Mouse (Mus musculus): Measurements from ENCODE around the gene Ttc34. TPM values are rescaled to one million over a fixed set of nuclear protein-coding genes. Genes with fewer than 3 reads are reported as not detected.

Gene Ttc34
- polyA plus RNA-seq, 1 experiment from 2014 or later = 0.26 TPM

DNA sequence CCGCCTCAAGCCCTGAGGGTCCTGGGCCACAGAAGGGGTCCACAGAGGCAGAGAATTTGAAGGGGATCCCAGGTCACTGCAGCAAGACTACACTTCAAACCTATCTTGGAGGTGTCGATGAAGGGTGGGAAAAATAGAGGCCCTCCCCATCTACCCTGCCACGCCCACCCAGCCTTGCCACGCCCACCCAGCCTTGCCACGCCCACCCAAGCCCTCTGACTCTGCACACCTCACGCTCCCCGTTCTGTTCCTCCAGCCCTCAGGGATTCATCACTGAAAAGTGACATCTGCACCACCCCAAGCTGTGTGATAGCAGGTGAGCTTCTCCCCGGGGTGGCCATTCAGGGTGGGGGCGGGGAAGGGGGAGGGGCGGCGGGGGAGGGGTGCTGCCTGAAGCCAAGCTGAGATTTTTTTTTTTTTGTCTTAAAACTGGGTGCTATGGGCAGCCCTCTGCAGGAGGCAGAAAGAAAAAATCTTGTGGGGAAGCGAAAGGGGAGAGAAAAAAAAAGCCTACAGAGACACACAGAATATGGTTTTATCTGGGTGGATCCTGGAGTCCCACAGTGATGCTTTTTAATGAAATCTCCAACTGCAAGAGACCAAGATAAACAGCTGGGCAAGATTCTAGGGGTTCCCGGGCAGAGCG lies 44.9 kb downstream of the Ttc34 start:
- no peak for ATAC-seq (ENCODE audit: low FRiP score)
- H3K4me1 ChIP-seq = peaks cover 19% of the 10 kb centered on the region
- peaks cover 16% of the 10 kb centered on the region for H3K27me3 ChIP-seq
- no peaks in the 10 kb centered on the region for H3K36me3 ChIP-seq (replicated peaks)
- no peak overlapping the region for H3K9ac ChIP-seq
- no peaks in the 10 kb centered on the region for H3K9me3 ChIP-seq
- no peak overlapping the region for H3K27ac ChIP-seq
- no peak overlapping the region for H3K4me3 ChIP-seq (replicated peaks)
- no peak overlapping the region for H3K4me2 ChIP-seq
- WGBS = 30% methylated on average over 14 of the region's 14 CpGs

DNA sequence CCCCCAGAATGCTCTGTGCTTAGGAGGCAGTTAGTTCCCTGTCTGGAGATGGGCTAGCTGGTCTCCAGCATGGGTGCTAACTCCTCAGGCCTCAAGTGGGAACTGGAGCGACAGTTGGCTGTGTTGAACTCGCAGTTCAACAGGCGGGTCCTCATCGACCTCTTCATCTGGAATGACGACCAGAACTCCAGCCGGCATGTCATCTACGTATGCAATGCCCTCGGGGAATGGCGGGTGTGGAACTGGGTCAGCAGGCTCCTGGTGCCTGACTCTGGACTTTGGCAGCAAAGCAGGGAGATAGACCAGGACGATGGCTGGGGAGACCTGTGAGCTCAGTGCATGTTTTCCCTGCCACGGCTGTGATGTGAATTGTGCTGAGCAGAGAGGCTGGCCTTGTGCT lies 48.2 kb downstream of the Ttc34 start:
- H3K4me2 ChIP-seq = no peak overlapping the region
- peaks cover 6% of the 10 kb centered on the region; the same call in 1 of the 2 replicates for H3K4me1 ChIP-seq
- WGBS = 82% methylated on average over 11 of the region's 11 CpGs
- H3K9ac ChIP-seq = no peak overlapping the region
- H3K9me3 ChIP-seq = no peaks in the 10 kb centered on the region
- H3K4me3 ChIP-seq (replicated peaks) = no peak overlapping the region
- H3K27ac ChIP-seq = no peak overlapping the region
- no peak for ATAC-seq (ENCODE audit: low FRiP score)
- no peaks in the 10 kb centered on the region for H3K36me3 ChIP-seq (replicated peaks)
- H3K27me3 ChIP-seq = peaks cover 19% of the 10 kb centered on the region

DNA sequence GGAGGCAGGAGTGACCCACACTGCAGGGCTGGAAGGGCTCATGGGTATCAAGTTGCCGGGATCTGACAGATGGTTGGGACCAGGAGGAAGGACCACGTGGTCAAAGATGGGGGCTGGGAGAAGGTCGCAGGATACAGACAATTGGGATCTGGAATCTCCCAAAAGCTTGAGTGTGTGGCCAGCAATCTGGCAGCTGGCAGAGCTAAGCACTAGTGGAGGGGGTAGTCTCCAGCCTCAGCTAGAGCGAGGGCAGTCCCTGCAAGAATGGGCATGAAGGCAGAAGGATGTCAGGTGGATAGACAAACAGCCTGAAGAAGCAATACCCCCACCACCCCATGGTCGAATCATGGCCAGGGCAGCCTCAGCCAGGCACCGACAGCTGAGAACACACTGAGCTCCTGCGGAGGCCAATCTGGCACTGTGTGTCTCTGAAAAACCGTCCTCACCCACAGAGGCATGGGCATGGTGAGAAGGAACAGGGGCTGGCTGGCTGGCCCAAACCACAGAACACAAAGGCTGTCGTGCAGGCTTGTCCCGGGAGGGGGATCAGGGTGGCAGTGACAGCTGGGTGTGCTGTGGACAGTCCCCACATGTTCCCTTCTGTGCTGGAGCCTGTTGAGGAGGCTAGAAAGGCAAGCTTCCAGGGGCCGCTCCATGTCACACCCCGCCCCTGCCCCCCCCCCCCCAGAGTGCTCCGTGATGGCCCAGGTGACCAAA lies 49.8 kb downstream of the Ttc34 start:
- 0 out of 2 replicates have a peak, but pooled peaks cover 12% of the 10 kb centered on the region for H3K27me3 ChIP-seq
- no peak overlapping the region for H3K9ac ChIP-seq
- no peak overlapping the region for H3K4me2 ChIP-seq
- H3K9me3 ChIP-seq = no peaks in the 10 kb centered on the region
- H3K4me1 ChIP-seq = peaks cover 6% of the 10 kb centered on the region; the same call in 1 of the 2 replicates
- no peak overlapping the region for H3K4me3 ChIP-seq (replicated peaks)
- no peaks in the 10 kb centered on the region for H3K36me3 ChIP-seq (replicated peaks)
- WGBS = 80% methylated on average over 13 of the region's 13 CpGs
- H3K27ac ChIP-seq = 0 out of 2 replicates have a peak overlapping the region, but pooled peaks have one; percentile 5
- ATAC-seq (ENCODE audit: low FRiP score) = no peak

DNA sequence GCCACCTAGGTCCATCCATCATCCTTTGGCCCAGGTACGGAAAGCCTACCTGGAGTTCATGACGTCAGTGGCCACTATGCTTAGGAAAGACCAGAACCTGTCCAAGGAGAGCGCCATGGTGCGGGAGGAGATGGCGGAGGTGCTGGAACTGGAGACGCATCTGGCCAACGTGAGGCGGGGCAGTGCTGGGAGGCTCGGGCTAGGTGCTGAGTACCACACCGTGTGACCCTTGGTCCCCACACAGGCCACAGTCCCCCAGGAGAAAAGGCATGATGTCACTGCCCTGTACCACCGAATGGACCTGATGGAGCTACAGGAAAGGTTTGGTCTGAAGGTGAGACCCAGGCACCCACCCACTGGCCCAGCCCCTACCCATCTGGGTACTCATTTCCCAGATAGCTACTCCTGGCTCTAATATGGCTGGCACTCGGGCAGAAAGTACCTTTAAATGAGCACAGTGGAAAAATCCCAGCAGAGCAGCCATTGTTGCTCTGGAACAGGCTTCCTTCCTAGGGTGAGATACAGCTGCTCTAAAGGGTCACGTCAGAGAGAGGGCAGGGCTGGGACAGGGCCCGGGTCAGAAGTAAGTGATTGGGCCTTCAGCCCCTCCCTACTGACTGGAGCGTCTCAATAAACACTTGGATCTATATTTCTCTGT lies 50.5 kb downstream of the Ttc34 start:
- H3K9ac ChIP-seq = no peak overlapping the region
- WGBS = 82% methylated on average over 15 of the region's 15 CpGs
- no peaks in the 10 kb centered on the region for H3K9me3 ChIP-seq
- no peak overlapping the region for H3K4me2 ChIP-seq
- peaks cover 17% of the 10 kb centered on the region; the same call in 1 of the 2 replicates for H3K27me3 ChIP-seq
- no peak overlapping the region for H3K4me3 ChIP-seq (replicated peaks)
- H3K27ac ChIP-seq = no peak overlapping the region
- H3K36me3 ChIP-seq (replicated peaks) = no peaks in the 10 kb centered on the region
- peaks cover 6% of the 10 kb centered on the region; the same call in 1 of the 2 replicates for H3K4me1 ChIP-seq
- no peak for ATAC-seq (ENCODE audit: low FRiP score)

DNA sequence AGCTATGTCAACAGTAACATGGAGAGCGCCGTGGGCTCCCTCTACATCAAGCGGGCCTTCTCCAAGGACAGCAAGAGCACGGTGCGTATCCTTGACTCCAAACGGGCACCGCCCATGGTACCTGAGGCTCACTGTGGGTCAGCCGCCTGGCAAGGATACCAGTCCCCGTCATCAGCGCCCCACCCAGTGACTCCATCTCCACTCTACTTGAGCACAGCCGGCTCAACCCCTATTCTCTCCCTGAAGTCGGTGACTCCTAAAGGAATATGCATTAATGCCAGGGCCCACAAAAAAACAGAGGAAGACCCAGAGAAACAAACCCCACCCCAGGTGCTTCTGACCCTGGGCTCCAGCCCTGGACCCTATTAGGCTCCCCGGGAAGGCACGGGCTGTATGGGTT lies 53.6 kb downstream of the Ttc34 start:
- WGBS = 94% methylated on average over 14 of the region's 14 CpGs
- no peak for ATAC-seq (ENCODE audit: low FRiP score)
- H3K4me3 ChIP-seq (replicated peaks) = no peak overlapping the region

DNA sequence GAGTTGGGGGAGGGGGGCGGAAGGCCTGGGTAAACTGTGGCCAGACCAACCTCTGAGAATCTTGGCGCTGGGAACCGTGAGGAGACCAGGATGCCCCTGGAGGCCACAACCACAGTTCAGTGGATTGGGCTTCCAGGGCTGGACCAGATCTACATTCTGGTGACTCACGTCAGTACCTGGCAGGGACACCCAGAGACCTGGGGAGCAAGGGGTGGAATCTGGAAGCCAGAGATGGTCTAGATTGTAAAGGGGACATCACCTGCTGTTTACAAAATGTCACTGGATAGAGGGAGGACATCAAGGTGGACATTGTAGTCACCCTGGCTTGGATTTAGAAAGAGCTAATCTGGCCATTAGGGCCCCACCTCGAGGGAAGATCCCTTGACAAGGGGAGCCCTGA lies 58.3 kb downstream of the Ttc34 start:
- Histone ChIP-seq H3K27ac (no peak overlapping the region), H3K9me3 (no peaks in the 10 kb centered on the region), H3K36me3 (replicated peaks) (no peaks in the 10 kb centered on the region), H3K27me3 (peaks cover 15% of the 10 kb centered on the region; the same call in 1 of the 2 replicates), H3K4me2 (no peak overlapping the region), H3K9ac (no peak overlapping the region), H3K4me1 (peaks cover 17% of the 10 kb centered on the region), H3K4me3 (replicated peaks) (no peak overlapping the region)
- WGBS = 79% methylated on average over 5 of the region's 5 CpGs
- ATAC-seq (ENCODE audit: low FRiP score) = no peak

More for the DNA sequence above, 53.6 kb downstream of the Ttc34 start:
- Histone ChIP-seq H3K27ac (no peak overlapping the region), H3K9ac (no peak overlapping the region), H3K4me1 (peaks cover 6% of the 10 kb centered on the region; the same call in 1 of the 2 replicates), H3K36me3 (replicated peaks) (no peaks in the 10 kb centered on the region), H3K9me3 (no peaks in the 10 kb centered on the region), H3K4me2 (no peak overlapping the region), H3K27me3 (peaks cover 14% of the 10 kb centered on the region; the same call in 1 of the 2 replicates)

DNA sequence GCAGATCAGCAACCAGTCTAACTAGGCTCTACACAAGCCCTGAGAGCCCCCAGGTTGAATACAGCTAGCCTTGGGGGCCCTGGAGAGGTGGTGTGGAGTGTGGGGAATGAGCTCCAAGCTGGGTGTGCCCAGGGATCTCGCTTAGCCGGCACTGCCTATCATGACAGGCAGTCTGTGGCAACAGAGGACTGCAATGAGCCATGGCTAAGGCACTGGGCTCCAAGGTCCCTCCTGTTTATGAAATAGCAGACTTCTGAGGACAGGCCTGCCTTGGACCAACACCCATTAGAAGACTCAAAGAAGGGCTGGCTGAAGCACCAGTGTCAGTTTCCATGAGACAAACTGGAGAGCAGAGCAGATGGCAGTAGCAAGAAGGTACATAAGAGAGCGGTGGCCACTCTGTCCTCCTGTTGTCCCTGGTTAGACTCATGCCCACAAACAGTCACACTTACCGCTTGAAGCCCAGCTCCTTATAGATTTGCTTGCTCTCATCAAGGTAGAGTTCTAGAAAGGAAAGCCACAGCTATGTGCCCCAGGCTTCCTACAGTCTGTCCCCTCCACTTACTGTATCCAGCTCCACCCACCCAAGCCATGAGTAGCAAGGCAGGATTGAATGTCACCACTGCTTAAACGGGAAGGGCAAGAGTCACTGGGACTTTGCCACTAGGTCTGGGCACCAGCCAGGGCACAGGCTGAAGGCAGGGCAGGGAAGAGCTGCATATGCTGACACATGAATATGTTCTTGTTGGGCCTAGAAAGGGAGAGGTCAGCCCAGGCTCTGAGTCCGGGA lies 60.6 kb downstream of the Ttc34 start:
- no peaks in the 10 kb centered on the region for H3K9me3 ChIP-seq
- H3K36me3 ChIP-seq (replicated peaks) = no peaks in the 10 kb centered on the region
- H3K27me3 ChIP-seq = 0 out of 2 replicates have a peak, but pooled peaks cover 15% of the 10 kb centered on the region
- ATAC-seq (ENCODE audit: low FRiP score) = no peak
- H3K27ac ChIP-seq = no peak overlapping the region
- 74% methylated on average over 6 of the region's 6 CpGs for WGBS
- H3K4me2 ChIP-seq = peak overlapping the region; percentile 92
- H3K4me3 ChIP-seq (replicated peaks) = peak overlapping the region; percentile 56
- peaks cover 17% of the 10 kb centered on the region for H3K4me1 ChIP-seq
- H3K9ac ChIP-seq = peak overlapping the region; percentile 67

DNA sequence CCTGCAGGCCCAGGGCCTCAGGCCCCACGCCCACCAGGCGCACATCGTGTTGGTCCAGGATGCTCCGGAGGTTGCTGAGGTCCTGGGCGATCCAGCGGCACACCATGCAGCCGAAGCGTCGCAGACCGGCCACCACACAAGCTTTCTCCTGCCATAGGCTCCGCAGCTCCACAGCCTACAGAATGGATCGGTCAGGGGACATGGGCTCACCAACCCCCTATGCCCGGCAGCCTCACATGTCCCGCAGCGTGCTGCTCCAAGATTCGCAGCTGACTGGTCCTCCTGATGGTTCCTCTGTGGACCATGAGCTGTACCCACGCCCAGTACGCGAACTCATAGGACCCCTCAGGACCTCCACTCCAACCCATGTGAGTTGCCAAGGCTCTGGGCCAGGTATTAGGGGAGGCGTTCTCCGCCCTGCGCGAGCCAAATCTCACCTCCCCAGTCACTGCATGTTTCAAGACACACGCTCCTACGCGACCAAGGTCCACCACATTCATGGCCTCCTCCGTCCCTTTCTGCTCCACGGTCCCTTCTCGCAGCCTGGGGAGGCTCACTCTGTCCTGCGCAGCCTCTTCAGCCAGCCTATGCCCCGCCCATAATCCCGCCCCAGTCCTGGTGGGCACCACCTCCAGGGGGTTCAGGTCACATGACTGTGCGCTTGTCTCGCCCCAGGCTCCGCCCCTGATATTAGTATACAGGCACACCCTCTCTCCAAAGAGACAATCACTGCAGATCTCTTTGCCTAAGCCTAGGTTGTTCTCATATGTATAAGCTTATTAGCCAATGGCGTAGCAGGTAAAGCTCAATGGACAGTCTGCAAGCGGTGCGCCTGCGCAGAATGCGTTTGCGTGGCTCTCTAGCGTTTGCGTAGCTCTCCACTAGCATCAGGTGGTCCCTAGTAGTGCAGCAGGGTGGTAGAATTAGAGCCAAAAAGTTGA lies 61.5 kb downstream of the Ttc34 start, which contains the start of gene Fam213b:
TSS of gene Fam213b (minus strand) at position 630 of the 941 bp plus-strand sequence.
- H3K9me3 ChIP-seq = no peaks in the 10 kb centered on the region
- 0 out of 2 replicates have a peak, but pooled peaks cover 22% of the 10 kb centered on the region for H3K27me3 ChIP-seq
- H3K9ac ChIP-seq = peak within 1 kb of the TSS; percentile 67
- peak within 1 kb of the TSS; percentile 56 for H3K4me3 ChIP-seq (replicated peaks)
- H3K36me3 ChIP-seq (replicated peaks) = no peaks in the 10 kb centered on the region
- H3K4me1 ChIP-seq = peaks cover 17% of the 10 kb centered on the region
- H3K4me2 ChIP-seq = peak within 1 kb of the TSS; percentile 92
- WGBS = 2% methylated on average over 43 of the region's 43 CpGs
- ATAC-seq (ENCODE audit: low FRiP score) = peak; percentile 98
- H3K27ac ChIP-seq = peak within 1 kb of the TSS; percentile 63

DNA sequence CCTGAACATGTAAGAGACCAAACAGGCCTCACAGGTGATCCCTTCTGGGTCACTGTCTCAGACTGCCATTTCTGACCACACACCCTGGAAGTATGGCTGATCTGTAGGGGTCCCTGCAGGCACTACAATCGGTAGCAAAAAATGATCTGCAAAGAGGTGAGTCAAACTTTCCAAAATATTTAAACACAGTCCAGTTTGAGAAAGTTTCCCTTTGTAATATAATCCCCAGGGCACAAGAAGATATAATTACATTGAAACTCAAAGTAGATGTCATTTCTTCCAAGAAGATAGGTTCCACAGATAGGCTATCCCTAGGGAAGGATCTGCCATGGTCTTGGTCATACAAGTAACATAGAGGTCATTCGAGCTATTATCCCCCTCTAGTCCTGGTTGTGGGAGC lies 65.1 kb downstream of the Ttc34 start:
- no peak for ATAC-seq (ENCODE audit: low FRiP score)
- WGBS = 87% methylated on average over 2 of the region's 2 CpGs
- Histone ChIP-seq H3K27me3 (0 out of 2 replicates have a peak, but pooled peaks cover 22% of the 10 kb centered on the region), H3K9me3 (no peaks in the 10 kb centered on the region), H3K4me1 (peaks cover 22% of the 10 kb centered on the region), H3K4me3 (replicated peaks) (no peak overlapping the region), H3K27ac (no peak overlapping the region), H3K36me3 (replicated peaks) (no peaks in the 10 kb centered on the region), H3K9ac (no peak overlapping the region), H3K4me2 (no peak overlapping the region)

DNA sequence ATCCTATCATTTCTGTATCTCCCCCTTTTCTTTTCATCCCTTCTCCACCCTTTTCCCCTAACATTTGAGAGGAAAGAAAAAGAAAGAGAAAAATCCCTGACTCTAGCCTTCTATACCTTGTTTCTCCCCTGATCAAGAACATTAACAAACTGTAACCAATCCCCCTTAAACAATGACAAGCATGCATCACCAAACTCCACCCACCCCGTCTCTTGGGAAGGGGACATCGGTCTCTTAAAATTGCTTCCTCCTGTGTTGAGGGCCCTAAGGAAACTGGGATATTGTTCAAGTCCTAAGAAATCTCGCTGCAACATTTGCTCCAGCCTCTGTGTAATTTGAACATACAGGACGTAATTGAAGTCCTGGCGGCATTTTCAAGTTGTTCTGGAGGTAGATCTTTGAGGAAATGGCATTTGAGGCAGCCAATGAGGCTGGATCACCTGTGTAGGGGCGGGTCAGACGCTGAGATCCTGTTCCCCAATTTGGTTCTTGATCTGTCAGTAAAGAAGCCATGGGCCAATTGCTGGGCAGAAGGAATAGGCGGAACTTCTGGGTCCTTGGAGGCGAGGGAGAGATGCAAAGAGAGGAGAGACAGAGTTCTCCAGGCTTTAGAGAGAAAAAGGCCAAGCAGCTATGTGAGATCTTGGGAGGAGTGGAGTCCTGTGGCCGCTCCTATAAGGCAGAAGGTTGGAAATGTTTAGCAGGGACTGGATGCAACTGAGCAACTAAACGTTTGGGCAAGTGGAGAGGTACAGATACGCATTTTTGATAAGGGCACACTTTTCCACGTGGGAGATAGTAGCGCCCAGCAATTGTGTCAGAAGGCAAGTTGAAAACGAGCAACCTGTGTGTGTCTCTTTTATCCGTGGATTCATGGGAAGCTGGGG lies 67.2 kb downstream of the Ttc34 start:
- Histone ChIP-seq H3K36me3 (replicated peaks) (no peaks in the 10 kb centered on the region), H3K9me3 (no peaks in the 10 kb centered on the region), H3K27me3 (0 out of 2 replicates have a peak, but pooled peaks cover 22% of the 10 kb centered on the region), H3K9ac (peak overlapping the region; percentile 40; the same call in 1 of the 2 replicates), H3K4me2 (peak overlapping the region; percentile 57), H3K4me3 (replicated peaks) (peak overlapping the region; percentile 34), H3K4me1 (peaks cover 10% of the 10 kb centered on the region; the same call in 1 of the 2 replicates), H3K27ac (no peak overlapping the region)
- ATAC-seq (ENCODE audit: low FRiP score) = peak; percentile 91
- 3% methylated on average over 16 of the region's 16 CpGs for whole genome bisulfite sequencing
